Mouse (Mus musculus) layer of hippocampus, adult 8-10 months (tissue): ENCODE results near the gene Hunk. TPM values are rescaled to one million over a fixed set of nuclear protein-coding genes. Genes with fewer than 3 reads are reported as not detected.
A peak's percentile ranks its signal among the peaks of the same experiment; 100 is the strongest.

Source experiments
- DNase-seq, 2 experiments: peaks; one replicate each; pipeline ENCODE4 v3.0.0; 2022; ENCODE audit warnings: low spot score in 2 of 2
- total RNA-seq, 4 experiments: library from RNA; stranded (reverse); gene quantifications; 2 replicates each; pipeline ENCODE4 v1.2.4; 2022

The Hunk gene
- total RNA-seq, 4 experiments from 2014 or later: 25.2 to 30.3 (median 26.7) TPM

- no peak for DNase-seq
These were observed 115.0 kb downstream of the Hunk start for GRCm38 (mm10) chr16:90500809-90501208.

GRCm38 (mm10) chr16:90505252-90505651, 119.4 kb downstream of the Hunk start:
- DNase-seq: no peak

DNA sequence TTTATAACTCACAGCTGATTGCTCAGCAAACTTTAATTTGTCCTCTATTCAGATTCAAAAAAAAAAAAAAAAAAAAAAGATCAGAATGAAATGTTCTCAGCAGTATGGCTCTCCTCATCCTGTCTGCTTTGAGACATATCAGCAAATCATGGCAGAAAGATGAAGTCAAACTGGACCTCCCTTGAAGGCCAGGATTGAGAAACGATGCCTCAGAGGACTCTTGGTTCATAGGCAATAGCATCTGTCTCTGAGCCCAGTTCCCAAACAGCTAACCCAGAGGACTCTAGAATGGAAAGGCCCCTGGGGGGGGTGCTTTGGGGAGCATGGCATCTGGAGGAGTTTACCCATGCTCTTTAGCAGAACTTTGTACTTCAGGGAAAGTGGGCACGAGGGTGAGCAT, 119.9 kb downstream of the Hunk start:
- no peak for DNase-seq

DNA sequence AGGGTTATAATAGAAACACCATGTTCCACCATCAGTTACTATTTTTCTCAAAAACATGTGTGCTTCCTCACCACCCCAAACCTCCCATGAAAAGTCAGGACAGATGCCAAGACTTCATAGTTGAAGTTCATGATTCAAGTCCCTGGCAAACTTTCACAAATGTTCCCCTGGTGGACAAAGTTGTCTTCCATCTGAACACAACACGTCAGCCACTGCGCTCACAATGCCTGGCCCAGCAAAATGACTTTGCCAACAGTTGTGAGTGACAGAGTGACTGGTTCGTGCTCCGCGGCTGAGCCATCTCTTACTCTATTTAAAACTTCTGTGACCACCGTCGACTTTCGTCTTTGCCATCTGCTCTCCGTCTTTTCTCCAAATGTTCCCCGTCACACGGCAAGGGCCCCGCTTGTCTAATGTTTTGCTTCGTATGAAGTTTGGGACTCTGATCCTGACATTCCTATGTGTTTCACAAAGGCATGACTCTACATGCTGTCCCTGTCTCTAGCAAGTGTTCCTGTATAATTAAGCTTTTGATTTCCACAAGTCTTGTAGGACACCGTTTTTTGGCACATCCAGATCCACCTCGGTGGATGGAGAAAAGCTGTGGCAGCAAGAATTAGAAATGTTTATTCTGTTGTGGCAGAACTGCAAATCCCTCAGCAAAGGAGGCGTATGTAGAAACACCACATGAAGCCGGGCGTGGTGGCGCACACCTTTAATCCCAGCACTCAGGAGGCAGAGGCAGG, 125.9 kb downstream of the Hunk start:
- DNase-seq: no peak

GRCm38 (mm10) chr16:90517041-90517440, 131.2 kb downstream of the Hunk start:
- no peak for DNase-seq

GRCm38 (mm10) chr16:90518232-90518631, 132.4 kb downstream of the Hunk start:
- peak; percentile 26 to 66 for DNase-seq

GRCm38 (mm10) chr16:90518732-90519295, 133.0 kb downstream of the Hunk start:
- DNase-seq: no peak

GRCm38 (mm10) chr16:90521191-90521950, 135.6 kb downstream of the Hunk start:
- no peak for DNase-seq

DNA sequence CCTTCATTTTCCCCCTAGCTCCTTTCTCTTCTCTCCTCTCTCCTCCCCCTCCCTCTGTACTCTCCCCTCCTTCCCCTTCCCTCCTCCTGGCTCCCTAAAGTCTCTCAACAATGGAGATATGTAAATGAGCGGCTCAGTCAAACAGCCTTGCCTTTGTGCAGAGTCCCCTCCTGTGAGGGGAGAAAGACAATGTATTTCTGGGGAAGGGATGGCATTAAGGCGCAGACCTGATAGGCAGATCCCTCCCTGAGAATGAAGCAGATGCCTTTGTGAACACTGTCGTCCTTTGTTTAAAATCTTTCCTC, 136.1 kb downstream of the Hunk start:
- DNase-seq: no peak

DNA sequence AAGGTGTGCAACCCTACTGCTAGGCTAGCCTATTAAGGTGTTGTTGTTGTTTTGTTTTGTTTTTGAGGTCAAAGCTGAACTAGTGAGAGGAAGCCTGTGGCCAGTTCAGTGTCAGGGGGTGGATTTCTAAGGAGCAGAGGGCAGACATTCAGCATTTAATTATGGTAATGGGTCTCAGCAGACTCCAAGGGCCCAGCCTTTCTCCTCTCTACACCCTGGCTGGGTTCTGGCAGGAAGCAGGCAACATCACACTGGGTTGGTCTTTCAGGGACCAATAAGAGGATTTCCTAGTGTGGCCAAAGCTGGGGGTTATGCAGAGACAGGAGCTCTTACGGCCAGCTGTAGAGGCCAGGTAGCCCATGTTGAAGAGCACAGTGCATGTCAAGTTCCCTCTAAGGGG, 136.8 kb downstream of the Hunk start:
- no peak for DNase-seq

DNA sequence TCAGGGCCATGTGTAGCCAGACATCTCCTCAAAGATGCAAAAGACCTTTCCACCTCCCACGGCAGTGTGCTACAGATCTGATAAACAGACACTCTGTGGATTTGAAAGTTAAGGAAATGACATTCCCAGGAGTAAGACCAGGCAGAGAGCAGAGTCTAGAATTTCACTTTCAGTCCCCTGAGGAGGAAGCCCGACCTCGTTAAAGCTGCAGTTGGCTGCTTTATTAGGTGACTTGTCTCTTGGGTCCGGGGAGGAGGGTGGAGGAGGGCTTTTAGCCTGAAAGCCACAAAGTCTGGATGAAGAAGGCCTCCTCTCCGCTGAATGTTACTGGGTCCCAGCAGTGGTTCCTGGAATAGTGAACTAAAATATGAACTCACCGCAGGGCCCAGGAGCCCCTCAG, 137.6 kb downstream of the Hunk start:
- DNase-seq: no peak

- DNase-seq: no peak
These were observed 138.1 kb downstream of the Hunk start for GRCm38 (mm10) chr16:90523894-90524293.

- no peak for DNase-seq
These were observed 138.6 kb downstream of the Hunk start for GRCm38 (mm10) chr16:90524393-90524792.

GRCm38 (mm10) chr16:90533119-90533673, 147.4 kb downstream of the Hunk start:
- no peak for DNase-seq

GRCm38 (mm10) chr16:90534591-90534990, 148.8 kb downstream of the Hunk start:
- DNase-seq: no peak

DNA sequence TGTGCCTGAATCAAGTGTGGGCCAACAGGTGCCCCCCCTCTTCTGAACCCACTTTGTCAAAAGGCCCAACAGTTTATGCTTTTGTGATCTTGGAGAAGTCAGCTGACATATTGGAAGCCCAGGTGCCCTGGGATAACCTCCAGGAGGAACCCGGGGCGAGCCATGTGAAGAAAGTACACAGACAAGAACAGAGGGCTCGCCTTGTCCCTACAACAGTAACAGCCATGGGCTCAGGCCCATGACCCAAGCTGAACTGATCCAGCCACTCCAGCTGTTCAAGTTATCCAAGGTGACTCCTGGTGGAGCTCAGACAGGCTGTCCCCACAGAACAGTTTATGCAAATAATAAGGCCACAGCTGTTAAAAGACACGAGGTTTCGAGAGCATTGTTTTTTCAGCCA, 153.1 kb downstream of the Hunk start:
- no peak for DNase-seq

DNA sequence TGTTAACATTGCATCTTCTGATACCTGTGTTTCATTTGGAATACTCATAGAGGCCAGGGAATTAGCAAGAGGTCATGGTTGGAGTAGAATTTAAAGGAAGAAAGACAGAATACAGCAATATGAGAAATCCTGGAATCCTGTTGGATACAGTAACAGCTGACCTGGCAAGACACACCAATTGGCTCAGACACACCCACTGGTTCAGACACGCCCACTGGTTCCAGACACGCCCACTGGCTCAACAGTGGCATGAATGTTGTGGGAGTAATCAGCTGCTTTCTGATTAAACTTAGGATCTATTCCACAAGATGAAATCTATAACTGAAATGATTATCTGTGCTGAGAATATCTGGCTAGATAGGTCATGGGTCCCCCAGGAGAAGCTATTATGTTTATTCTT, 155.4 kb downstream of the Hunk start:
- no peak for DNase-seq

DNA sequence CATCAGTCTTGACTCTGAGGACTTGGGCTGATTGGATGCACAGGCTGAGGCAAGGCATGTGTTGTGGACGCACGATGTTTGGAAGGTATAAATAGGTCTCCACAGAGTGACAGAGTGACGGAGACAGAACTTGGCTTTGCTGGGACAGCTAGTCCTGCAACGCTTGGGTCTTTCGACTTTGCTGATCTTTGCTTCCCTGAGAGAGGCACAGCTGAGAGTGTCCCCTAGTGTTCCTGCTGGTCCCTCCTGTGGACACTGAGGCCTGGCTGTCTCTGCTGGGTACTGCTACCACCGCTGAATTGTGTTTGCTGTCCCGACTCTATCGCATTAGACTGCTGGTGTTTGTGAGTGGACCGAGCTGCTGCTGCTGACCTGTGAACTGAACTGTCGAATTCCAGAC, 156.6 kb downstream of the Hunk start:
- no peak for DNase-seq

DNA sequence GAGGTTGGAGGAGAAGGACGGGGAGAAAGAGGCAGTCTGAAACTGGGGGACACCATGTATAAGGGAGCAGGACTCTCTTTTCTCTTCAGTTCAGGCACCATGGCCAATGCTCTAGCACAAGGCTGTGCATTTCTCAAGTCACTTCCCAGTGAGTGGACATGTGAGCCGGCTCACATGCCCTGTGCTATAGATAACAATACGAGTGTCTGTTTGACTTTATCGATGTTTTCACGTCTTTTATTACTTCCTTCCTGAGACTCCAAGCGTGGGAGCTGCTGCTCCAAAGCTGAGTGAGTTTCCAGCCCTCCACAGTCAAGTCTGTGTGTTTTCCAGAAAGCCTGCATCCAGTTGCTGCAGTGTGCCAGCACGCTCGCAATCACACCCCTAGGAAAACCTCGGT, 158.4 kb downstream of the Hunk start:
- no peak for DNase-seq

- no peak for DNase-seq
These were observed 159.7 kb downstream of the Hunk start for GRCm38 (mm10) chr16:90545509-90545908.

- DNase-seq: no peak
These were observed 160.8 kb downstream of the Hunk start for GRCm38 (mm10) chr16:90546591-90546990.

DNA sequence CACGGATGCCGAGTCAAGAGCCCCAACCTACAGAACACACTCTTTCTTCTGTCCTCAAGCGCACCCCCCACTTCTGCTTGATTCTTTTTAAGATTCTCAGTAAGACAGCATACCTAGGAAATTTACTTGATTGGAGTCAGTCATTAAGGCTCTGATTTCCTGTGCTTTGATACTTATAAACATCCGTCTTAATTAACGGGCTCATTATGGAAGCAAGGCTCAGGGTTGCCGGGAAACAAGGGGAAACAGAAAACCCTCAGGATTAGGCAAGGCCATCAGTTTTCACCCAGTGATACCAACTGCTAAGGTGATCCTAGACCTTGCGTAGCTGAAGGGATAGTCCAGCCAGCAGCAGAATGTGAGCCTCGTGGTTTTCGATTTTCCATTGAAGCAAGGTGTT, 162.2 kb downstream of the Hunk start:
- no peak for DNase-seq
